ENCODE assay signal across 8 mouse cellular contexts in the genomic region with DNA sequence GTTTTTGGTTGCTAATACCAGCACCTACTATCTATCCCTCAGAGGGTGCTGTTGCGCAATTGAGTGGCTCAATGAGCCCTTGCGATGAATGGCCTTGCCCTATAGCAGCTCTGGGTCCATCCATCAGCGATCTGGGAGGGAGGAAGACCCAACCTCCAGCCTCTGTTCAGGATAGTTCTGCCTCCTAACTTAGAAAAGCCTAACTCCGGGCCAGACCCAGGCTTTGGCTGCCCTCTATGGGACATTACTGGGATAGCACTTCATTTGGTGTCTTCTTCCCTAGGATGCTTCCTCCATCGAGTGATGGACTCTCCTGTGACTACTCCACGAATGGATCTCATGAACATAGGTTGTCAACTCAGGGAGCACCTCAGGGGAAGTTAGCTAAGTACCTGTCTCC. TPM values are rescaled to one million over a fixed set of nuclear protein-coding genes. Genes with fewer than 3 reads are reported as not detected.
DNase-seq lines count a peak whose midpoint lies in the region; ATAC-seq and TF ChIP-seq lines count a peak whose summit lies in the region.

No protein-coding gene starts in this region.

- H3K9me3 ChIP-seq in liver, embryonic 11.5 days (ENCODE audit: control insufficient read depth, low read length) = no peaks in the 10 kb centered on the region

- peak; percentile 86 for TF ChIP-seq CTCF in gastrocnemius, adult 2 months (IDR thresholded peaks at IDR 0.05)

- ATAC-seq in liver, embryonic 11.5 days (replicated peaks; ENCODE audit: low FRiP score) = no peak; the same call in 1 of the 2 replicates

- H3K27me3 ChIP-seq in liver, embryonic 11.5 days (replicated peaks; ENCODE audit: control insufficient read depth, insufficient read depth, low read length) = no peaks in the 10 kb centered on the region

- H3K36me3 ChIP-seq in liver, embryonic 11.5 days (ENCODE audit: control insufficient read depth, insufficient read depth, low read length) = no peaks in the 10 kb centered on the region

- no peak overlapping the region for H3K4me2 ChIP-seq in liver, embryonic 11.5 days

- H3K9ac ChIP-seq in liver, embryonic 11.5 days (ENCODE audit: low read depth, low read length) = no peak overlapping the region

- H3K27ac ChIP-seq in gastrocnemius, adult 2 months = no peak overlapping the region
- H3K27ac ChIP-seq in liver, embryonic 11.5 days (ENCODE audit: low read depth, low read length) = no peak overlapping the region

- 10% methylated on average over 6 of the region's 6 CpGs for WGBS in liver, embryonic 11.5 days

- no peak overlapping the region for H3K4me3 ChIP-seq in gastrocnemius, adult 2 months
- no peak overlapping the region for H3K4me3 ChIP-seq in liver, embryonic 11.5 days (ENCODE audit: low read depth, low read length)

- DNase-seq in urinary bladder, postnatal 14 days (ENCODE audit: low spot score) = peak; percentile 67
- DNase-seq in urinary bladder, adult 2 months (ENCODE audit: low spot score) = no peak
- peak; percentile 89 to 91 for DNase-seq in cerebellum, postnatal 10 days
- peak; percentile 59 for DNase-seq in gastrocnemius, adult 2 months
- DNase-seq in kidney, postnatal 10 days = peak; percentile 76
- DNase-seq in liver, embryonic 11.5 days (ENCODE audit: low spot score) = peak; percentile 36
- peak; percentile 22 for DNase-seq in ovary, adult 18-20 months (ENCODE audit: low spot score)
- peak; percentile 51 for DNase-seq in thymus, postnatal 4 days

- no peaks in the 10 kb centered on the region for H3K4me1 ChIP-seq in liver, embryonic 11.5 days (replicated peaks; ENCODE audit: control insufficient read depth, insufficient read depth, low read length)

- intact Hi-C loops in gastrocnemius, adult 2 months (cut with DNase I) = loop anchor here (1.0 kb wide), 1 partner anchor 163 kb away; no protein-coding TSS in a partner anchor

RNA-seq across cellular contexts. Expression of a gene that starts 29.8 kb away (rescaled TPM):
- polyA plus RNA-seq in urinary bladder, adult 2 months (2012; rRNA removed) = 0.41 and 0.71 TPM in 2 replicates
- 1 to 10 TPM; 1.5 to 1.9 TPM for total RNA-seq in gastrocnemius, adult 2 months (2021)
- polyA plus RNA-seq in liver, embryonic 11.5 days (2014; fragmentation: Nextera tagmentation; extraction: Ambion mirVana) = 0.16 and 0.21 TPM in 2 replicates
